Mouse (Mus musculus): ENCODE data around the gene Rpl22.
A peak's percentile ranks its signal among the peaks of the same experiment; 100 is the strongest.

Gene Rpl22

GRCm38 (mm10) chr4:152296874-152297861 lies 28.4 kb upstream of the Rpl22 start, which contains the start of gene Icmt:
TSS of gene Icmt (plus strand) at chr4:152297227.
- DNase-seq (ENCODE audit: low spot score) = peak; percentile 99

GRCm38 (mm10) chr4:152298836-152299235 lies 26.7 kb upstream of the Rpl22 start:
- no peak for DNase-seq (ENCODE audit: low spot score)

- DNase-seq (ENCODE audit: low spot score) = no peak
Observed at GRCm38 (mm10) chr4:152300375-152300774, 25.2 kb upstream of the Rpl22 start.

- DNase-seq (ENCODE audit: low spot score) = no peak
Observed at GRCm38 (mm10) chr4:152302012-152302411, 23.5 kb upstream of the Rpl22 start.

GRCm38 (mm10) chr4:152303172-152303571 lies 22.4 kb upstream of the Rpl22 start:
- DNase-seq (ENCODE audit: low spot score) = no peak

GRCm38 (mm10) chr4:152304685-152305084 lies 20.9 kb upstream of the Rpl22 start:
- DNase-seq (ENCODE audit: low spot score) = no peak

- DNase-seq (ENCODE audit: low spot score) = no peak
Observed at GRCm38 (mm10) chr4:152305991-152306390, 19.6 kb upstream of the Rpl22 start.

- DNase-seq (ENCODE audit: low spot score) = no peak
Observed at GRCm38 (mm10) chr4:152307542-152307941, 18.0 kb upstream of the Rpl22 start.

- DNase-seq (ENCODE audit: low spot score) = no peak
Observed at GRCm38 (mm10) chr4:152312186-152312585, 13.4 kb upstream of the Rpl22 start.

- no peak for DNase-seq (ENCODE audit: low spot score)
Observed at GRCm38 (mm10) chr4:152313211-152313632, 12.3 kb upstream of the Rpl22 start.

GRCm38 (mm10) chr4:152313934-152314333 lies 11.6 kb upstream of the Rpl22 start:
- no peak for DNase-seq (ENCODE audit: low spot score)

- no peak for DNase-seq (ENCODE audit: low spot score)
Observed at GRCm38 (mm10) chr4:152315498-152316213, 9.9 kb upstream of the Rpl22 start.

- DNase-seq (ENCODE audit: low spot score) = no peak
Observed at GRCm38 (mm10) chr4:152317631-152318033, 7.9 kb upstream of the Rpl22 start.

- no peak for DNase-seq (ENCODE audit: low spot score)
Observed at GRCm38 (mm10) chr4:152318517-152319234, 6.9 kb upstream of the Rpl22 start, which contains the start of gene Rnf207. TSS of gene Rnf207 (minus strand) at chr4:152318993.

GRCm38 (mm10) chr4:152321464-152321863 lies 4.1 kb upstream of the Rpl22 start:
- no peak for DNase-seq (ENCODE audit: low spot score)

GRCm38 (mm10) chr4:152324641-152325562 lies 640 bp upstream of the Rpl22 start:
- DNase-seq (ENCODE audit: low spot score) = no peak

GRCm38 (mm10) chr4:152326543-152326942 lies 1.0 kb downstream of the Rpl22 start:
- DNase-seq (ENCODE audit: low spot score) = no peak

- peak; percentile 47 for DNase-seq (ENCODE audit: low spot score)
Observed at GRCm38 (mm10) chr4:152328691-152329090, 3.1 kb downstream of the Rpl22 start.

GRCm38 (mm10) chr4:152332952-152333351 lies 7.4 kb downstream of the Rpl22 start:
- peak; percentile 38 for DNase-seq (ENCODE audit: low spot score)

GRCm38 (mm10) chr4:152333587-152333986 lies 8.0 kb downstream of the Rpl22 start:
- DNase-seq (ENCODE audit: low spot score) = no peak

- no peak for DNase-seq (ENCODE audit: low spot score)
Observed at GRCm38 (mm10) chr4:152337772-152338171, 12.2 kb downstream of the Rpl22 start.
